Mouse (Mus musculus): ENCODE data around the gene Tm2d1.

DNA sequence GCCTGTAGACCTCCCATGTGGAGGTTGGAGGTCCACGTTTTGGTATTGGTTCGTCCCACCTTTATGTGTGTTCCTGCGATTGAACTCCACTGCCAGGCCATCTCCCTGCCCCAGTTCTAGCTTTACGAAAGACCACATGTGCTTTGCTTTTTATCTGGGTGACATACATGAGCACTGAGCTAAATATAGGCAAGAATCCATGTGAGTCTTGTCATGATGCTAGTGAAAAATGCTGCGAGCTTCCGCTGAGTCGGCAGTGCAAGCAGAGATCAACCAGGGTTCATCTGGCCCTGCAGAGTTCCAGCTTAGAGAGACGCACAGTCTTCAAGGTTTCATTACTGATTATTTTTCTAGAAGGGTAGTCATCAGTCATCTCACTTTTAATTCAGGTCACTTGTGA lies 45.3 kb upstream of the Tm2d1 start:
- TF ChIP-seq POLR2A (IDR thresholded peaks at IDR 0.05; ENCODE audit: insufficient read depth, low read length) (no peak), CTCF (IDR thresholded peaks at IDR 0.05; ENCODE audit: low read depth, low read length) (no peak), EP300 (IDR thresholded peaks at IDR 0.05; ENCODE audit: insufficient read depth, low read depth, low read length) (no peak)

Measured in ES-Bruce4 (cell line).